Mouse (Mus musculus): Measurements from ENCODE around the gene Gsg1l.

- TF ChIP-seq CTCF (IDR thresholded peaks at IDR 0.05; ENCODE audit: low read depth, low read length): no peak
- TF ChIP-seq POLR2A (IDR thresholded peaks at IDR 0.05; ENCODE audit: borderline replicate concordance, low read depth, low read length): no peak
Observed at GRCm38 (mm10) chr7:125983902-125984841, 98.0 kb downstream of the Gsg1l start.

Measured in bone marrow macrophage, adult 2 months (primary cell).